Mouse (Mus musculus) hindbrain, embryonic 13.5 days (tissue): ENCODE data around the gene Vcl. TPM values are rescaled to one million over a fixed set of nuclear protein-coding genes. Genes with fewer than 3 reads are reported as not detected.

ENCODE experiments used
- ATAC-seq: fragments of 200-750 bp; cut with Nextera tagmentation; 2 replicates; pipeline ENCODE4 v1.8.0; 2017; ENCODE audit warnings: moderate TSS enrichment; ENCODE audit not compliant: low FRiP score
- H3K27ac ChIP-seq: fragments of 300-500 bp; sonication (generic); 2 replicates; pipeline ENCODE4 v1.5.1; 2015; ENCODE audit warnings: inconsistent platforms, mild to moderate bottlenecking, moderate library complexity
- H3K27me3 ChIP-seq: fragments of 300-500 bp; sonication (generic); 2 replicates; pipeline ENCODE4 v1.6.1; 2015; ENCODE audit warnings: mild to moderate bottlenecking, inconsistent platforms
- H3K36me3 ChIP-seq: fragments of 300-500 bp; sonication (generic); 2 replicates; pipeline ENCODE4 v1.6.1; 2015; ENCODE audit warnings: mild to moderate bottlenecking, inconsistent platforms
- H3K4me1 ChIP-seq: fragments of 300-500 bp; sonication (generic); replicated peaks from 2 replicates; pipeline ENCODE4 v1.6.1; 2015; ENCODE audit warnings: inconsistent platforms
- H3K4me2 ChIP-seq: fragments of 300-500 bp; sonication (generic); 2 replicates; pipeline ENCODE4 v1.6.1; 2015; ENCODE audit warnings: inconsistent platforms, mild to moderate bottlenecking, moderate library complexity
- H3K4me3 ChIP-seq: fragments of 300-500 bp; sonication (generic); 2 replicates; pipeline ENCODE4 v1.5.1; 2015; ENCODE audit warnings: mild to moderate bottlenecking, inconsistent platforms
- H3K9ac ChIP-seq: fragments of 300-500 bp; sonication (generic); 2 replicates; pipeline ENCODE4 v1.6.1; 2015; ENCODE audit warnings: mild to moderate bottlenecking, inconsistent platforms
- H3K9me3 ChIP-seq: fragments of 300-500 bp; sonication (generic); 2 replicates; pipeline ENCODE4 v1.6.1; 2016; ENCODE audit warnings: inconsistent platforms
- WGBS: fragments of 180-500 bp; shearing (Covaris S2); methylation state at CpG from one replicate; pipeline ENCODE4 v1.1.7; 2015; 5-methylcytosine and 5-hydroxymethylcytosine counted together
- polyA plus RNA-seq: library from polyadenylated mRNA; unstranded; fragments of >200 nt; fragmentation: Nextera tagmentation; extraction: Ambion mirVana; gene quantifications from 2 replicates; pipeline ENCODE4 v1.2.1, GENCODE M21; 2015

The Vcl gene
- polyA plus RNA-seq, 1 experiment from 2014 or later: 15.4 TPM

- H3K4me3 ChIP-seq: no peak overlapping the region
- H3K36me3 ChIP-seq: no peaks in the 10 kb centered on the region
- 93% methylated on average over 7 of the region's 7 CpGs for WGBS
- no peak for ATAC-seq
- H3K4me2 ChIP-seq: no peak overlapping the region
- no peaks in the 10 kb centered on the region for H3K27me3 ChIP-seq
- no peaks in the 10 kb centered on the region for H3K9me3 ChIP-seq
- H3K9ac ChIP-seq: no peak overlapping the region
- no peak overlapping the region for H3K27ac ChIP-seq
- no peaks in the 10 kb centered on the region for H3K4me1 ChIP-seq
These were observed 12.3 kb upstream of the Vcl start for GRCm38 (mm10) chr14:20916625-20917612.

- Histone ChIP-seq H3K9ac (no peak overlapping the region), H3K27me3 (no peaks in the 10 kb centered on the region), H3K4me3 (no peak overlapping the region), H3K9me3 (no peaks in the 10 kb centered on the region), H3K4me2 (no peak overlapping the region), H3K36me3 (no peaks in the 10 kb centered on the region), H3K27ac (no peak overlapping the region), H3K4me1 (no peaks in the 10 kb centered on the region)
- WGBS: 91% methylated on average over 5 of the region's 5 CpGs
- no peak for ATAC-seq
These were observed 5.0 kb upstream of the Vcl start for GRCm38 (mm10) chr14:20924071-20924789.

- ATAC-seq: no peak
- H3K36me3 ChIP-seq: no peaks in the 10 kb centered on the region
- no peaks in the 10 kb centered on the region for H3K27me3 ChIP-seq
- 84% methylated on average over 4 of the region's 4 CpGs for WGBS
- no peak overlapping the region for H3K27ac ChIP-seq
- H3K4me2 ChIP-seq: no peak overlapping the region
- no peak overlapping the region for H3K4me3 ChIP-seq
- H3K4me1 ChIP-seq: peaks cover 21% of the 10 kb centered on the region
- H3K9me3 ChIP-seq: no peaks in the 10 kb centered on the region
- H3K9ac ChIP-seq: no peak overlapping the region
These were observed 1.5 kb upstream of the Vcl start for GRCm38 (mm10) chr14:20927470-20928307.

GRCm38 (mm10) chr14:20928308-20928685, 901 bp upstream of the Vcl start:
- WGBS: 18% methylated on average over 4 of the region's 4 CpGs

GRCm38 (mm10) chr14:20929814-20930434, 726 bp downstream of the Vcl start:
- no peaks in the 10 kb centered on the region for H3K9me3 ChIP-seq
- no peak for ATAC-seq

More at GRCm38 (mm10) chr14:20928308-20928685, 901 bp upstream of the Vcl start:
- Histone ChIP-seq H3K4me3 (peak overlapping the region; percentile 82), H3K27ac (0 out of 2 replicates have a peak overlapping the region, but pooled peaks have one; percentile 91), H3K27me3 (no peaks in the 10 kb centered on the region), H3K9ac (peak overlapping the region; percentile 84; the same call in 1 of the 2 replicates), H3K4me1 (peaks cover 21% of the 10 kb centered on the region), H3K4me2 (peak overlapping the region; percentile 65), H3K36me3 (no peaks in the 10 kb centered on the region), H3K9me3 (no peaks in the 10 kb centered on the region)
- no peak for ATAC-seq

GRCm38 (mm10) chr14:20930481-20931391, 1.5 kb downstream of the Vcl start:
- no peak for ATAC-seq
- Histone ChIP-seq H3K4me3 (peak overlapping the region; percentile 82), H3K4me2 (peak overlapping the region; percentile 65), H3K36me3 (no peaks in the 10 kb centered on the region), H3K9ac (peak overlapping the region; percentile 84), H3K9me3 (no peaks in the 10 kb centered on the region), H3K27ac (peak overlapping the region; percentile 12; the same call in 1 of the 2 replicates), H3K4me1 (peaks cover 24% of the 10 kb centered on the region), H3K27me3 (no peaks in the 10 kb centered on the region)
- 32% methylated on average over 8 of the region's 8 CpGs for WGBS

More at GRCm38 (mm10) chr14:20929814-20930434, 726 bp downstream of the Vcl start:
- peak overlapping the region; percentile 82 for H3K4me3 ChIP-seq
- peaks cover 21% of the 10 kb centered on the region for H3K4me1 ChIP-seq
- H3K27ac ChIP-seq: peak overlapping the region; percentile 91
- H3K27me3 ChIP-seq: no peaks in the 10 kb centered on the region
- H3K36me3 ChIP-seq: no peaks in the 10 kb centered on the region
- peak overlapping the region; percentile 84 for H3K9ac ChIP-seq
- peak overlapping the region; percentile 65 for H3K4me2 ChIP-seq
- WGBS: 2% methylated on average over 19 of the region's 19 CpGs

GRCm38 (mm10) chr14:20938424-20938823, 9.2 kb downstream of the Vcl start:
- ATAC-seq: no peak
- no peak overlapping the region for H3K4me2 ChIP-seq
- WGBS: 81% methylated on average over 2 of the region's 2 CpGs

GRCm38 (mm10) chr14:20938860-20939259, 9.7 kb downstream of the Vcl start:
- H3K4me1 ChIP-seq: 0 out of 2 replicates have a peak, but pooled peaks cover 3% of the 10 kb centered on the region
- H3K36me3 ChIP-seq: no peaks in the 10 kb centered on the region
- H3K4me2 ChIP-seq: no peak overlapping the region
- H3K27ac ChIP-seq: no peak overlapping the region
- H3K9ac ChIP-seq: no peak overlapping the region
- H3K27me3 ChIP-seq: no peaks in the 10 kb centered on the region
- 58% methylated on average over 1 of the region's 1 CpGs for WGBS
- no peak for ATAC-seq
- H3K4me3 ChIP-seq: no peak overlapping the region
- no peaks in the 10 kb centered on the region for H3K9me3 ChIP-seq

More at GRCm38 (mm10) chr14:20938424-20938823, 9.2 kb downstream of the Vcl start:
- Histone ChIP-seq H3K9me3 (no peaks in the 10 kb centered on the region), H3K36me3 (no peaks in the 10 kb centered on the region), H3K4me1 (0 out of 2 replicates have a peak, but pooled peaks cover 3% of the 10 kb centered on the region), H3K27me3 (no peaks in the 10 kb centered on the region), H3K4me3 (no peak overlapping the region), H3K27ac (no peak overlapping the region), H3K9ac (no peak overlapping the region)

- no peaks in the 10 kb centered on the region for H3K4me1 ChIP-seq
- no peak overlapping the region for H3K9ac ChIP-seq
- H3K9me3 ChIP-seq: no peaks in the 10 kb centered on the region
- no peak overlapping the region for H3K27ac ChIP-seq
- H3K36me3 ChIP-seq: no peaks in the 10 kb centered on the region
- H3K4me3 ChIP-seq: no peak overlapping the region
- H3K4me2 ChIP-seq: no peak overlapping the region
- no peak for ATAC-seq
- H3K27me3 ChIP-seq: no peaks in the 10 kb centered on the region
- 92% methylated on average over 2 of the region's 2 CpGs for WGBS
These were observed 16.1 kb downstream of the Vcl start for GRCm38 (mm10) chr14:20945296-20945695.

- Histone ChIP-seq H3K9me3 (no peaks in the 10 kb centered on the region), H3K4me3 (no peak overlapping the region), H3K27me3 (no peaks in the 10 kb centered on the region), H3K4me2 (no peak overlapping the region), H3K9ac (no peak overlapping the region), H3K27ac (no peak overlapping the region), H3K4me1 (no peaks in the 10 kb centered on the region), H3K36me3 (no peaks in the 10 kb centered on the region)
- no peak for ATAC-seq
These were observed 26.8 kb downstream of the Vcl start for GRCm38 (mm10) chr14:20956021-20956420.
